Comparison of ENCODE assay signal across 18 mouse cellular contexts in the genomic region with DNA sequence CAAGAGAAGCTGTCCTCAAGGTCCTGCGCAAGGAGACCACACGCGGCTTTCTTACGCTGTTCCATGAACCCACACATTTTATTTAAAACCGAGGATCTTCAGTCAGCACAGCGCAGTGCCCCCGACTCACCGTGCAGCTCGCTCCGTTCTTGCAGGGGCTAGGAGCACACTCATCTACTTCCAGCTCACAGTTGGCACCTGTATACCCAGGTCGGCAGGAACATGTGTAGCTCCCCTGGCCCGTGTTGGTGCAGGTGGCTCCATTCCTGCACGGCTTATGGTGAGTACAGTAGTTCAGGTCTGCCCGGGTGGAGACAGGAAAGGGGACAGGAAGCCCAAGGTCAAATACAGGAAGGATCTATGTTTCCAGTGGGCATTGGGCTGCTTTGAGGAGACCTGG. TPM values are rescaled to one million over a fixed set of nuclear protein-coding genes. Genes with fewer than 3 reads are reported as not detected.
DNase-seq lines count a peak whose midpoint lies in the region; ATAC-seq and TF ChIP-seq lines count a peak whose summit lies in the region.
"Had no signal": no experiment of that assay in that cellular context is flagged by ENCODE, and none has a peak within 500 bp of the region (broad histone marks: within the 10 kb centered on the region; RNA-seq: fewer than 3 reads in every experiment).

No protein-coding gene starts in this region.

- peak; percentile 86 for DNase-seq in heart, adult 11 months
- no peak for DNase-seq in heart, postnatal 10 days
- DNase-seq in liver, postnatal 0 days: peak; percentile 11
- no peak for DNase-seq in embryonic facial prominence, embryonic 10.5 days (ENCODE audit: low spot score)
- no peak for DNase-seq in embryo, embryonic 11 days
- no peak for DNase-seq in thymus, postnatal 36 days
- DNase-seq: adrenal gland, postnatal 10 days; cerebellum, adult 11-12 months; kidney, adult 9 months; left cerebral cortex, postnatal 4 days; thymus, postnatal 14 days had no signal

- no peak for TF ChIP-seq CTCF in liver, postnatal 0 days (IDR thresholded peaks at IDR 0.05; ENCODE audit: low read depth)

- intact Hi-C loops in heart, postnatal 10 days (cut with DNase I): no loop called here

- H3K9ac ChIP-seq in liver, postnatal 0 days (replicated peaks): no peak overlapping the region
- H3K9ac ChIP-seq in liver, embryonic 12.5 days: no peak overlapping the region
- H3K9ac ChIP-seq in hindbrain, embryonic 13.5 days: no peak overlapping the region
- H3K9ac ChIP-seq: embryonic facial prominence, embryonic 13.5 days; liver, embryonic 14.5 days; stomach, embryonic 15.5 days had no signal

- 72% methylated on average over 14 of the region's 14 CpGs for WGBS in liver, postnatal 0 days (ENCODE audit: insufficient replicate concordance)
- 70% methylated on average over 14 of the region's 14 CpGs for WGBS in liver, embryonic 12.5 days (ENCODE audit: insufficient replicate concordance)
- WGBS in embryonic facial prominence, embryonic 10.5 days: 91% methylated on average over 14 of the region's 14 CpGs
- WGBS in hindbrain, embryonic 13.5 days: 93% methylated on average over 14 of the region's 14 CpGs

- peaks cover 12% of the 10 kb centered on the region for H3K4me1 ChIP-seq in liver, postnatal 0 days (ENCODE audit: insufficient read depth)
- H3K4me1 ChIP-seq in liver, embryonic 12.5 days: peaks cover 21% of the 10 kb centered on the region
- H3K4me1 ChIP-seq in embryonic facial prominence, embryonic 10.5 days: peaks cover 36% of the 10 kb centered on the region
- peaks cover 53% of the 10 kb centered on the region for H3K4me1 ChIP-seq in hindbrain, embryonic 13.5 days (replicated peaks)

- no peaks in the 10 kb centered on the region for H3K9me3 ChIP-seq in liver, postnatal 0 days (ENCODE audit: low read length)
- H3K9me3 ChIP-seq in liver, embryonic 12.5 days (replicated peaks): no peaks in the 10 kb centered on the region
- H3K9me3 ChIP-seq in embryonic facial prominence, embryonic 10.5 days: no peaks in the 10 kb centered on the region
- no peaks in the 10 kb centered on the region for H3K9me3 ChIP-seq in hindbrain, embryonic 13.5 days
- H3K9me3 ChIP-seq: embryonic facial prominence, embryonic 13.5 days; stomach, embryonic 15.5 days had no signal

- TF ChIP-seq EP300 in liver, postnatal 0 days (IDR thresholded peaks at IDR 0.05; ENCODE audit: low read depth): no peak

- H3K4me2 ChIP-seq in liver, postnatal 0 days (ENCODE audit: low read depth, low read length): no peak overlapping the region
- H3K4me2 ChIP-seq in liver, embryonic 12.5 days: no peak overlapping the region
- H3K4me2 ChIP-seq in hindbrain, embryonic 13.5 days: peak overlapping the region; percentile 15
- H3K4me2 ChIP-seq: embryonic facial prominence, embryonic 13.5 days; stomach, embryonic 15.5 days had no signal

- peaks cover 20% of the 10 kb centered on the region for H3K27me3 ChIP-seq in liver, postnatal 0 days (ENCODE audit: insufficient read depth, low read length)
- peaks cover 62% of the 10 kb centered on the region for H3K27me3 ChIP-seq in liver, embryonic 12.5 days (replicated peaks)
- peaks cover 53% of the 10 kb centered on the region for H3K27me3 ChIP-seq in embryonic facial prominence, embryonic 10.5 days (replicated peaks; ENCODE audit: low read depth, poor library complexity, severe bottlenecking)
- no peaks in the 10 kb centered on the region for H3K27me3 ChIP-seq in hindbrain, embryonic 13.5 days

- no peak overlapping the region for H3K4me3 ChIP-seq in liver, postnatal 0 days (ENCODE audit: low read depth, low read length)
- no peak overlapping the region for H3K4me3 ChIP-seq in liver, embryonic 12.5 days
- peak overlapping the region; percentile 9; the same call in 1 of the 2 replicates for H3K4me3 ChIP-seq in embryonic facial prominence, embryonic 10.5 days
- no peak overlapping the region; the same call in 1 of the 2 replicates for H3K4me3 ChIP-seq in hindbrain, embryonic 13.5 days
- H3K4me3 ChIP-seq: embryonic facial prominence, embryonic 13.5 days; stomach, embryonic 15.5 days had no signal

- ATAC-seq in liver, postnatal 0 days: no peak
- no peak for ATAC-seq in liver, embryonic 12.5 days
- no peak for ATAC-seq in hindbrain, embryonic 13.5 days (ENCODE audit: low FRiP score)
- ATAC-seq: lung, postnatal 0 days had no signal

- H3K36me3 ChIP-seq in liver, postnatal 0 days (replicated peaks; ENCODE audit: insufficient read depth, low read length): 0 out of 2 replicates have a peak, but pooled peaks cover 3% of the 10 kb centered on the region
- peaks cover 3% of the 10 kb centered on the region; the same call in 1 of the 2 replicates for H3K36me3 ChIP-seq in liver, embryonic 12.5 days
- peaks cover 45% of the 10 kb centered on the region for H3K36me3 ChIP-seq in embryonic facial prominence, embryonic 10.5 days (replicated peaks)
- peaks cover 51% of the 10 kb centered on the region for H3K36me3 ChIP-seq in hindbrain, embryonic 13.5 days
- H3K36me3 ChIP-seq: embryonic facial prominence, embryonic 13.5 days; stomach, embryonic 15.5 days had no signal

- H3K27ac ChIP-seq in liver, postnatal 0 days (ENCODE audit: low read depth): no peak overlapping the region
- H3K27ac ChIP-seq in liver, embryonic 12.5 days: no peak overlapping the region
- H3K27ac ChIP-seq in embryonic facial prominence, embryonic 10.5 days (replicated peaks): no peak overlapping the region
- no peak overlapping the region for H3K27ac ChIP-seq in hindbrain, embryonic 13.5 days
- H3K27ac ChIP-seq: embryonic facial prominence, embryonic 13.5 days; liver, embryonic 14.5 days; stomach, embryonic 15.5 days had no signal

RNA-seq across cellular contexts. Expression of gene Dll1, which starts 6.3 kb away (rescaled TPM):
- 1 to 10 TPM; 8.4 to 8.5 TPM for total RNA-seq in heart, postnatal 10 days (2021)
- polyA plus RNA-seq in liver, postnatal 0 days (2015; fragmentation: Nextera tagmentation; extraction: Ambion mirVana): 1.9 and 2.6 TPM in 2 replicates
- 1.5 and 1.7 TPM in 2 replicates for polyA plus RNA-seq in liver, embryonic 12.5 days (2016; fragmentation: Nextera tagmentation; extraction: Ambion mirVana)
- polyA plus RNA-seq in embryonic facial prominence, embryonic 10.5 days (2016; fragmentation: Nextera tagmentation; extraction: Ambion mirVana): 13.2 and 22.1 TPM in 2 replicates
- 27.1 and 29.7 TPM in 2 replicates for polyA plus RNA-seq in hindbrain, embryonic 13.5 days (2015; fragmentation: Nextera tagmentation; extraction: Ambion mirVana)
- total RNA-seq: megakaryocyte progenitor cell, adult 5-6 weeks had no signal

RNA-seq across cellular contexts. Expression of gene Fam120b, which starts 25.6 kb away (rescaled TPM):
- total RNA-seq in heart, postnatal 10 days (2021): 10 to 100 TPM; 10.8 to 11.5 TPM
- 5.0 and 5.2 TPM in 2 replicates for polyA plus RNA-seq in liver, postnatal 0 days (2015; fragmentation: Nextera tagmentation; extraction: Ambion mirVana)
- 8.6 and 8.9 TPM in 2 replicates for polyA plus RNA-seq in liver, embryonic 12.5 days (2016; fragmentation: Nextera tagmentation; extraction: Ambion mirVana)
- 26.9 and 27.3 TPM in 2 replicates for polyA plus RNA-seq in embryonic facial prominence, embryonic 10.5 days (2016; fragmentation: Nextera tagmentation; extraction: Ambion mirVana)
- polyA plus RNA-seq in hindbrain, embryonic 13.5 days (2015; fragmentation: Nextera tagmentation; extraction: Ambion mirVana): 44.4 and 47.0 TPM in 2 replicates

Comparison
In these comparisons a context has a peak if more than half of its experiments do, and no peak if none do; other contexts are left out.
1. DNase-seq: peak in heart, adult 11 months (single experiment) and liver, postnatal 0 days (single experiment); none in heart, postnatal 10 days (0 of 2), embryonic facial prominence, embryonic 10.5 days (single experiment), embryo, embryonic 11 days (single experiment) and thymus, postnatal 36 days (0 of 2).